Mouse (Mus musculus) ES-E14 (cell line): Measurements from ENCODE around the gene Ppp2r2c.

Experiments used
- CHD2 ChIP-seq: IDR thresholded peaks from 2 replicates; pipeline ENCODE4 v1.6.1; 2014; ENCODE audit warnings: mild to moderate bottlenecking, low read depth, low read length, inconsistent platforms
- HCFC1 ChIP-seq: IDR thresholded peaks from 2 replicates; pipeline ENCODE4 v1.6.1; 2012; ENCODE audit warnings: low read length, inconsistent platforms, borderline replicate concordance; ENCODE audit not compliant: insufficient read depth
- ZNF384 ChIP-seq: IDR thresholded peaks from 2 replicates; pipeline ENCODE4 v1.6.1; 2012; ENCODE audit warnings: low read depth, low read length, inconsistent platforms

GRCm38 (mm10) chr5:36878801-36879200, 10.5 kb downstream of the Ppp2r2c start:
- no peak for TF ChIP-seq ZNF384
- TF ChIP-seq CHD2: no peak
- no peak for TF ChIP-seq HCFC1
